Mouse (Mus musculus) bone marrow, adult 2 months (tissue): ENCODE measurements around the gene Castor1. TPM values are rescaled to one million over a fixed set of nuclear protein-coding genes. Genes with fewer than 3 reads are reported as not detected.

Experiments
- H3K27ac ChIP-seq: fragments of 200-500 bp; 2 replicates; pipeline ENCODE4 v1.5.1; 2012; ENCODE audit warnings: low read depth, mild to moderate bottlenecking, control low read depth, inconsistent platforms, low read length; ENCODE audit not compliant: control insufficient read depth, poor library complexity, insufficient read depth
- H3K4me1 ChIP-seq: fragments of 200-500 bp; 2 replicates; pipeline ENCODE4 v1.6.1; 2011; ENCODE audit warnings: low read length; ENCODE audit not compliant: control insufficient read depth, insufficient read depth
- H3K4me3 ChIP-seq: fragments of 200-500 bp; replicated peaks from 2 replicates; pipeline ENCODE3; 2011; ENCODE audit warnings: mild to moderate bottlenecking, low read depth, low read length, control low read depth; ENCODE audit not compliant: control insufficient read depth
- CTCF ChIP-seq: fragments of 200-500 bp; IDR thresholded peaks from 2 replicates; pipeline ENCODE4 v1.5.1; 2011; ENCODE audit warnings: low read length, control low read depth; ENCODE audit not compliant: control insufficient read depth, insufficient read depth
- POLR2A ChIP-seq: fragments of 200-500 bp; IDR thresholded peaks from 2 replicates; pipeline ENCODE4 v1.6.1; 2011; ENCODE audit warnings: low read depth, mild to moderate bottlenecking, control low read depth, low read length, borderline replicate concordance; ENCODE audit not compliant: control insufficient read depth
- WGBS: fragments of 180-500 bp; shearing (Covaris S2); methylation state at CpG from one replicate; pipeline ENCODE4 v1.1.7; 2018; 5-methylcytosine and 5-hydroxymethylcytosine counted together
- polyA plus RNA-seq: library from polyadenylated mRNA; stranded (reverse); fragments of >200 nt; gene quantifications from 2 replicates; pipeline ENCODE4 v1.2.4, GENCODE M21; 2011; ENCODE audit warnings: low replicate concordance; ENCODE audit not compliant: missing spikeins, insufficient read depth, insufficient read length

Castor1 gene
- polyA plus RNA-seq, 1 experiment = 2.6 TPM

DNA sequence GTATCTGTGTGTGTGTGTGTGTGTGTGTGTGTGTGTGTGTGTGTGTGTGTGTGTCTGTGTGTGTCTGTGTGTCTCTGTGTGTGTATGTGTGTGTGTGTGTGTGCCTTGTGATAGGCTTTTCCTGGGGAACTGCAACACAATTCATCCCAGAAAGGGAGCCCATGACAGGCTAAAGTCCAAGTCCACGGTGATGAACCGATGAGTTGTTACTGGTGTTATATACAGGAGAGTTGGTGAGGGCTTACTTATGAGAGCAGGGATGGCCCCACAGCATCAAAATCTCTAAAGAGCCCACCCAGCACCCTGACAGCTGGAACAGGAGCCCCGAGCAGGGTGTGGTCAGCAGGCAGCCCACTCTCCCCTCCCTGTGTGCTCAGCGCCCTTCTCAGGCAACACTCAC, 23.2 kb downstream of the Castor1 start:
- Histone ChIP-seq H3K4me3 (no peak overlapping the region), H3K4me1 (no peaks in the 10 kb centered on the region; the same call in 1 of the 2 replicates), H3K27ac (no peak overlapping the region)
- WGBS = 79% methylated on average over 4 of the region's 4 CpGs
- TF ChIP-seq POLR2A (no peak), CTCF (no peak)

DNA sequence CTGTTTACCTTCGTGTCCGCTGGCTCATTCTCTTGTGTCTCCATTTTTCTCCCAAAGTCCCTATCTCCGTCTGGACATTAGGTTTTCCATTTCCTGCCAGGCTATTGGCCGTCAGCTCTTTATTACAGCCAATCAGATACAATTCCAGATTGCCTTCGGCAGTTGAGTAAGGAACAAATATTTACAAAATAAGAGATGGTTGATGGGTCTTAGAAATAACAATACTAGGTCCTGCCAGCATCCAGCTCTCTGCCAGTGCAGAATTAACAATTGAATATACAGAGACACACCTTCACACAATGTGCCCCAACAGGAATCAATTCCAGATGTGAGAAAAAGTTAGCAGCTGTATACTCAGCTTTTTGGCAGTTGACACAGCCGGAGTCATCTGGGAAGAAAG, 28.1 kb downstream of the Castor1 start:
- Histone ChIP-seq H3K4me1 (peaks cover 2% of the 10 kb centered on the region), H3K4me3 (no peak overlapping the region), H3K27ac (no peak overlapping the region)
- 78% methylated on average over 6 of the region's 6 CpGs for WGBS
- TF ChIP-seq CTCF (no peak), POLR2A (no peak)

DNA sequence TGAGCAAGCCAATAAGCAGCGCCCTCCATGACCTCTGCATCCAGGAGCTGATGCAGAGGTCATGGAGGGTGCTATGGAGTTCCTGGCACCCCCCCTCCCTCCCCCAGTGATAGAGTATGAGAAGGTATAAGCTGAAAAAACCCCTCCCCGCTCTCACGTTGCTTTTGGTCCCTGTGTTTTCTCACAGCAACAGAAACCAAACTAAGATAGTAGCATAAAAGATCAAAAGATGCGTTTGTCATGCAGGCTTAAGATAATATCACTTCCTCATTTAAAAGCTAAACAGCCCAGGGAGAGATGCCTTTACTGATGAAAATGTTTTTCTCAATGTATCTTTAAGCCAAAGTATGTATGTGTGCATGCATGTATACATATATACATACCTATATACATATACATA, 28.6 kb downstream of the Castor1 start:
- peaks cover 2% of the 10 kb centered on the region for H3K4me1 ChIP-seq
- 28% methylated on average over 4 of the region's 4 CpGs for WGBS
- H3K4me3 ChIP-seq = no peak overlapping the region
- H3K27ac ChIP-seq = no peak overlapping the region
- TF ChIP-seq CTCF (no peak), POLR2A (no peak)

DNA sequence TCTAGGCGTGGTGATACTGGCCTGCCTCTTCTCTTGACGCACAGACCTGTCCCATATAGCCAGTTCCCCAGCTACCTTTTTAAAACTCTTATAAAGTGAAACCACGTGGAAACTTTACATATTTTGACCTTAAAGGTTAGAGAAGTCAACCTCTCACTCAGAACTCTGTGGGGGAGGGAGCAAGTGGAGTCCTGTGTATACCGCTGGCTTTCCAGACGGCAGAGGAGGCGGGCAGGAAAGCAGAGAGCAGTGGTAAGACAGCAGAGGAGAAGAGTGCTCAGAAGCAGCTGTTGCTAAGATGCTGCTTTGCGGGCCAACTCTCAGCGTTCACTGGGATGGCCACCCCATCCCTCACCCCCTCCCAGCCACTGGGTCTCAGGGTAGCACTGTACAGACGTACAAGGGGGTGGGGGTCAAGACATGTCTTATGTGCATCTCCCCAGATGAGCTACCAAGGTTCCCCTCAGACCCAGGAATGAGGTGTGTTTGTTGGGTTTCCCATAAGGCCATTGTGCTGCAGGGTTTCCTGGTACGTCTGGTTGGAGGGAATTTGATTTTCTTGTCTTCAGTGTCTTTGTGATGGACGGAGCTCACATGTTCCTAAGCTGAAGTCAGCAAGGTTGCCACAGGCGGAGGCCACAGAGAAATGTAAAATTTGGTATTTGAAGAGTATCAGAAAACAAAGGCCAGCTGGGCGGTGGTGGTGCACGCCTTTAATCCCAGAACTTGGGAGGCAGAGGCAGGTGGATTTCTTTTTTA, 29.4 kb downstream of the Castor1 start:
- 72% methylated on average over 14 of the region's 14 CpGs for WGBS
- H3K4me3 ChIP-seq = no peak overlapping the region
- no peak for TF ChIP-seq POLR2A
- TF ChIP-seq CTCF = no peak
- no peak overlapping the region for H3K27ac ChIP-seq
- peaks cover 2% of the 10 kb centered on the region for H3K4me1 ChIP-seq

DNA sequence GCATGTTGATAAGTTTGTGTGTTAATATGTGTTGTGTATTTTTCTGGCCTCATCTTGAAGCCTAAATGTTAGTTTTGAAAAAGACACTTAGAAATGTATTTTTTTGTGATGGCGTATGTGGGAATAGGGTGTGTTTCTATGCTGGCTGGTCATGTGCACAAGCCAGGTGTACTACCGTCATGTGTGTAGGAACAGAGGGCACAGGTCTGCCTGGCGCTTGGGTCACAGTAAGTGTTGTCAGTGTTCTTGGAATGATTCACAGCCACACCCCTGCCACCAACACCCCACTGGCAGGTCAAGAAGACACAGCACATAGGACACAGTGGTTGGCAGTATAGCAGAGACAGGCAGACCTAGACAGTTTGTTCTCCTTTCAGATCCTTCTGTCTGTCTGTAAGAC, 31.1 kb downstream of the Castor1 start:
- H3K27ac ChIP-seq = no peak overlapping the region
- TF ChIP-seq POLR2A = no peak
- no peak for TF ChIP-seq CTCF
- 75% methylated on average over 3 of the region's 3 CpGs for WGBS
- no peak overlapping the region for H3K4me3 ChIP-seq
- H3K4me1 ChIP-seq = peaks cover 2% of the 10 kb centered on the region

DNA sequence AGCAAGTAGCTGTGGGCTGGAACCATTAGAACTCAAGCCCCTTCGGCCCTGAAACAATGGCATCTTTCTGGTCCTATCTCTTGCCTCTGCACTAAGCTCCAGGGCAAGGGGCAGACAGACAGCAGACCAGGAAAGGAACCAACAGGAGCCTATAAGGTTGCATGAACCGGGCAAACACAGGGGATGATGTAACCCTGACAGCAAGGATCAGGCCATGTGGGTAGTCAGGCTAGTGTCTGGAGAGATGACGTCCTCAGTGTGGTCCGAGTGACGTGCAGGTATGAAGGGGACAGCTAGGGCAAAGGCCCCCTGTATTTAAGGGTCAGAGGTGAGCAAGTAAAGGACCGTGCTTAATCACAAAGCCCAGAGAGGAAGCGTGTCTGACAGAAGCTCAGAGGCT, 32.3 kb downstream of the Castor1 start:
- no peak overlapping the region for H3K4me3 ChIP-seq
- H3K27ac ChIP-seq = no peak overlapping the region
- H3K4me1 ChIP-seq = peaks cover 2% of the 10 kb centered on the region
- TF ChIP-seq POLR2A = no peak
- 46% methylated on average over 7 of the region's 7 CpGs for WGBS

DNA sequence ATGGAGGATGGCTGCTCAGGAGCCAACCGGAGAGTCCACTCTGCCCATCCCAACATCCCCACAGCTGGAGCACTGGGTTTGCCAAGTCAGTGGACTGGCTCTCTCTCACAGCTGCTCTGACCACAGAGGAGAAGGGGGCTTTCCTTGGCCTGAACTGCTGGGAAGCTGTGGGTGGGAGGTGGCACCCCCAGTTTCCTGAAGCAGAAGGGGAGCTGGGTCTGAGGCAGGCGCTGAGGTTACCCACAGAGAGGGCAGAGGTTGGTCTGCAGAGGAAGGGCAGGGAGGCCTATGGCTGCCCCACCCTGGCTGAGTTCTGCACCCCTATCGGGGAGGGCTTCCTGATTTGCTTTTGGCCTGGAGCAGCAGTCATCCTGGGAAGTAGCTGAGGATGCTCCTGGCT, 33.4 kb downstream of the Castor1 start:
- TF ChIP-seq CTCF (no peak), POLR2A (no peak)
- no peak overlapping the region for H3K4me3 ChIP-seq
- no peak overlapping the region for H3K27ac ChIP-seq
- peaks cover 2% of the 10 kb centered on the region for H3K4me1 ChIP-seq
- WGBS = 3% methylated on average over 3 of the region's 3 CpGs

DNA sequence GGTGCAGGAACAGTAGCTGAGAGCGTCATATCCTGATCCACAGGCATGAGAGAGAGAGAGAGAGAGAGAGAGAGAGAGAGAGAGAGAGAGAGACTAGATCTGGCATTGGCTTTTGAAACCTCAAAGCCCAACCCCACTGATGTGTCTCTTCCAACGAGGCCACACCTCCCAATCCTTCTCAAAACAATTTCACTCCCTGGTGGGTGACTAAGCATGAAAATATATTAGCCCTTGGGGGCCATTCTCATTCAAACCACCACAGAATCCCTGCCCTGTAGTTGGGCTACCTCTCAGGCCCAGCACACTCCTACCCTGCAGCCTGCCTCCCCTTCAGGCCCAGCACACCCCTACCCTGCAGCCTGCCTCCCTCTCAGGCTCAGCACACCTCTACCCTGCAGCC, 34.9 kb downstream of the Castor1 start:
- H3K4me3 ChIP-seq = no peak overlapping the region
- 69% methylated on average over 2 of the region's 2 CpGs for WGBS
- TF ChIP-seq POLR2A (no peak), CTCF (no peak)
- peaks cover 2% of the 10 kb centered on the region for H3K4me1 ChIP-seq
- H3K27ac ChIP-seq = no peak overlapping the region
